Mouse (Mus musculus): ENCODE data around the gene Tmem218. TPM values are rescaled to one million over a fixed set of nuclear protein-coding genes. Genes with fewer than 3 reads are reported as not detected.

Gene Tmem218
- 0.77 and 1.7 TPM in 2 replicates for polyA plus RNA-seq (2011; ENCODE audit: insufficient read depth, insufficient read length, low replicate concordance, missing spikeins)

DNA sequence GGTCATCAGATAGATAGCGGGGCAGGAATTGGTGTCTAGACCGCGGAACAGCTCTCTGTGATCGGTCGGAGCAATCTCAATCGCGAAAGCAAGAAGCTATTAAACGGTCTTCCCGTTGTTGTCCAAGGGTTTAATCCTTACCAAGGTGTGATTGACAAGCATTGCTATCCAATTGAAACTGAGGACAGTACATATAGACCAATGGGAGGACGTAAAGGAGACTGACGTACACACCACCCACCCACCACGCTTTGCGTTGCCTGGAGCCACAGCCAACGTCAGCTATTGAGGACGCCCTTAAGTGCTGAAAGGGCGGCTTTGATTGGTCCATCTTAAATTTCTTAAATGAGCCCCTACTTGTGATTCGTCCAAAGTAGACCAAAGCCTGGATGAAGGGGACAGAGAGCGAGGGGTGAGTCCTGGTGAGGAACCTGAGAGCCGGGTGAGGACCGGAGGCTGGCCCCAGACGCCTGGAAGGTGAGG lies at the start of gene Tmem218:
Gene Tmem218, plus strand, starts transcription at position 295 of the 483 bp plus-strand sequence.
- peak within 1 kb of the TSS; percentile 7; the same call in 1 of the 2 replicates for H3K27ac ChIP-seq (ENCODE audit: control insufficient read depth, insufficient read depth, low read depth, low read length, poor library complexity)
- WGBS, result under 1% methylated on average over 21 of the region's 21 CpGs

DNA sequence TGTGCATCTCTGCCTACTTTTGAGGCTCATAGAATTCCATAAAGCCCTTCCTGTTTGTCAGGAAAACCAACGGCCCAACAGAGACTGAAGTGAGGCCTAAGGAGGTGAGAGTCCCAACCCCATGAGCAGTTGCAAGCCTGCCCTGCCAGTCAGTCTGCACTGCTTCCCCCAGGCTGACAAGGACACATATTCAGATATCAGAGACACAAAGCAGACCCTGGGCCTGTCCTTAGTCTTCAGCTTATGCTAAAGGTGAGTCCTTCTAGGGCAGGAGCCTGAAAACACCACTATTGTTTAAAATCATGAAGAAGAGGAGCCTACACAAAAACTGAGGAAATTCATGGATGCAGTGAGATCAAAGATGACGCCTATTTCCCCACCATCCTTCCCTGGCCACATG lies 47.3 kb upstream of the Tmem218 start:
- no peaks in the 10 kb centered on the region for H3K4me1 ChIP-seq (ENCODE audit: control insufficient read depth, insufficient read depth, low read length)
- no peak overlapping the region for H3K27ac ChIP-seq (ENCODE audit: control insufficient read depth, insufficient read depth, low read depth, low read length, poor library complexity)
- WGBS, result 63% methylated on average over 2 of the region's 2 CpGs
- TF ChIP-seq CTCF (IDR thresholded peaks at IDR 0.05; ENCODE audit: control insufficient read depth, insufficient read depth, low read length) (no peak), POLR2A (IDR thresholded peaks at IDR 0.05; ENCODE audit: borderline replicate concordance, control insufficient read depth, low read depth, low read length) (no peak)
- H3K4me3 ChIP-seq (replicated peaks; ENCODE audit: control insufficient read depth, low read depth, low read length), result no peak overlapping the region

More for the DNA sequence above, at the start of gene Tmem218:
- TF ChIP-seq POLR2A (IDR thresholded peaks at IDR 0.05; ENCODE audit: borderline replicate concordance, control insufficient read depth, low read depth, low read length) (no peak), CTCF (IDR thresholded peaks at IDR 0.05; ENCODE audit: control insufficient read depth, insufficient read depth, low read length) (no peak)
- Histone ChIP-seq H3K4me1 (ENCODE audit: control insufficient read depth, insufficient read depth, low read length) (no peaks in the 10 kb centered on the region; the same call in 1 of the 2 replicates), H3K4me3 (replicated peaks; ENCODE audit: control insufficient read depth, low read depth, low read length) (peak within 1 kb of the TSS; percentile 66)

DNA sequence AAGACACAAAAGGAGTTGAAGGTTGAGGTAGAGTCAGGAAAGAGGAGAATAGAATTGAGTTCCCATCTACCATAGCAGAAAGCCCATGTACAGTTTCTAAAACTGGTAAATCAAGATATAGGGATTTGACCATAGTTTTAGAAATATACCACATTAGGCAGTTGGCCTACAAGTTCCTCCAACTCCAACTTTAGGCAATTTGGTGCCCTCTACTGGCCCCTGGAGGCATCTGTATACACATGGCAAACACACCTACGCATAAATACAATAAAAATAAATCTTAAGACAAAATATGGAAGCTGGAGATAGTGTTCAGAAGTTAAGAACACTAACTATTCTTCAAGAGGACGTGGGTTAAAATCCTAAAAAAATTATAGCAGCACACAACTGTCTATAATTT lies 41.1 kb upstream of the Tmem218 start:
- no peak overlapping the region for H3K4me3 ChIP-seq (replicated peaks; ENCODE audit: control insufficient read depth, low read depth, low read length)
- no peak overlapping the region for H3K27ac ChIP-seq (ENCODE audit: control insufficient read depth, insufficient read depth, low read depth, low read length, poor library complexity)
- 77% methylated on average over 2 of the region's 2 CpGs for WGBS
- no peak for TF ChIP-seq POLR2A (IDR thresholded peaks at IDR 0.05; ENCODE audit: borderline replicate concordance, control insufficient read depth, low read depth, low read length)
- TF ChIP-seq CTCF (IDR thresholded peaks at IDR 0.05; ENCODE audit: control insufficient read depth, insufficient read depth, low read length), result no peak
- no peaks in the 10 kb centered on the region for H3K4me1 ChIP-seq (ENCODE audit: control insufficient read depth, insufficient read depth, low read length)

DNA sequence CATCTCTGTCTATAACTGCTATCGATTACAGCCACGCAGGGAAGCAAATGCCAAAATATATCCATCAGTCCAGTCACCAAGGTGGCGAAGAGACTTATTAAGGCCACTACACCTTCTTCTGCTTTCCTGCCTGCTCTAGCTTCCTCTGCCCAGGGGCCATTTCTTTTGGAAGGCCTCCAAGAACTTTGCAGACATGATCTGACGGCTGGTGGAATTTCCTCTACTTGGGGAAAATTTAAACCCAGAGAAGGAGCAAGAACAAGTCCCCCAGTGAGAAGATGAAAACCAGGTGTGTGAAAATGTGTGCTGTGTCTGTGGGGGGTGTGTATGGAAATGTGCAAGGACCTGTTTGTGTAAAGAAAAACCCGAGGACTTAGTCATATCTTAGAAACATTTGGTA lies 34.6 kb upstream of the Tmem218 start:
- TF ChIP-seq POLR2A (IDR thresholded peaks at IDR 0.05; ENCODE audit: borderline replicate concordance, control insufficient read depth, low read depth, low read length), result no peak
- TF ChIP-seq CTCF (IDR thresholded peaks at IDR 0.05; ENCODE audit: control insufficient read depth, insufficient read depth, low read length), result no peak

DNA sequence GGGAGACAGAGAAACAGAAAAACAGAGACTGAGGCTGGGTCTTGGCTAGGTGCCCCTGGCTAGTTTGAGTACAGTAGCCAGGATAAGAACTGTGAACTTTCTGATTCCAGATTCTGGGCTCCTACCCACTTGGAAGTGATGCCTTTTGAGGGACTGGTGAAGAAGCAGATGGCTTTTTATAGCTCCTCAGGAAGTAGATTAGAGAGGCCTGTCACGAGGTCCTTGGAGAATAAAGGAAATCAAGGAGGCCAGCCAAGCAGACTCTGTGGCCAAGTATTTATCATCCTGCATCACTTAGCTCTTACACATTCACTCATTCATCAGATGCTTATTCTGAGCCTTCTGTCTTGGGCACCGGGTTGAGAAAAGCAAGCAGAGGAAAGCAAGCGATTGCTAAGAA lies 32.0 kb upstream of the Tmem218 start:
- H3K4me1 ChIP-seq (ENCODE audit: control insufficient read depth, insufficient read depth, low read length), result no peaks in the 10 kb centered on the region

More for the DNA sequence above, 34.6 kb upstream of the Tmem218 start:
- no peak overlapping the region for H3K4me3 ChIP-seq (replicated peaks; ENCODE audit: control insufficient read depth, low read depth, low read length)
- no peaks in the 10 kb centered on the region for H3K4me1 ChIP-seq (ENCODE audit: control insufficient read depth, insufficient read depth, low read length)
- no peak overlapping the region for H3K27ac ChIP-seq (ENCODE audit: control insufficient read depth, insufficient read depth, low read depth, low read length, poor library complexity)
- WGBS, result 52% methylated on average over 5 of the region's 5 CpGs

DNA sequence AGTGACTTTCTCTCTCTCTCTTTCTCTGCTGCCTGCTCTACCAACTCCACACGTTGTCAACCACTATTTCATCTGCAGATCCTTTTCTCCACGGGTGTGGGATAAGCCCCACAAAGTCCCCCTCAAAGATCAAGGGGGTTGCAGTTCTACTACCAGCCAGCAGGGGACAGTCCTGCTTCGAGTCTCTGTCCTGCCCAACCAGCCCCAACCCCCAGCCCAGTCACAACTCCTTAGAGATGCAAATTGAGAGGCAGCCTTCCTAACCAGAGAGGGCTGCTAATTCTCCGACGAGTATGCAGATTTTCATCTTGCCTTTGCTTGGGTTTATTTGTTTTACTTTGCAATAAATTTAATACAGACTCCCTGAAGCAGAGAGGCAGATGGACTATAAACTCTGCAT lies 30.9 kb upstream of the Tmem218 start:
- TF ChIP-seq CTCF (IDR thresholded peaks at IDR 0.05; ENCODE audit: control insufficient read depth, insufficient read depth, low read length) (peak; percentile 82), POLR2A (IDR thresholded peaks at IDR 0.05; ENCODE audit: borderline replicate concordance, control insufficient read depth, low read depth, low read length) (no peak)
- no peaks in the 10 kb centered on the region for H3K4me1 ChIP-seq (ENCODE audit: control insufficient read depth, insufficient read depth, low read length)
- 5% methylated on average over 5 of the region's 5 CpGs for WGBS
- H3K27ac ChIP-seq (ENCODE audit: control insufficient read depth, insufficient read depth, low read depth, low read length, poor library complexity), result no peak overlapping the region
- no peak overlapping the region for H3K4me3 ChIP-seq (replicated peaks; ENCODE audit: control insufficient read depth, low read depth, low read length)

More for the DNA sequence above, 32.0 kb upstream of the Tmem218 start:
- Histone ChIP-seq H3K27ac (ENCODE audit: control insufficient read depth, insufficient read depth, low read depth, low read length, poor library complexity) (no peak overlapping the region), H3K4me3 (replicated peaks; ENCODE audit: control insufficient read depth, low read depth, low read length) (no peak overlapping the region)
- TF ChIP-seq CTCF (IDR thresholded peaks at IDR 0.05; ENCODE audit: control insufficient read depth, insufficient read depth, low read length), result no peak
- TF ChIP-seq POLR2A (IDR thresholded peaks at IDR 0.05; ENCODE audit: borderline replicate concordance, control insufficient read depth, low read depth, low read length), result no peak
- WGBS, result 45% methylated on average over 3 of the region's 3 CpGs

DNA sequence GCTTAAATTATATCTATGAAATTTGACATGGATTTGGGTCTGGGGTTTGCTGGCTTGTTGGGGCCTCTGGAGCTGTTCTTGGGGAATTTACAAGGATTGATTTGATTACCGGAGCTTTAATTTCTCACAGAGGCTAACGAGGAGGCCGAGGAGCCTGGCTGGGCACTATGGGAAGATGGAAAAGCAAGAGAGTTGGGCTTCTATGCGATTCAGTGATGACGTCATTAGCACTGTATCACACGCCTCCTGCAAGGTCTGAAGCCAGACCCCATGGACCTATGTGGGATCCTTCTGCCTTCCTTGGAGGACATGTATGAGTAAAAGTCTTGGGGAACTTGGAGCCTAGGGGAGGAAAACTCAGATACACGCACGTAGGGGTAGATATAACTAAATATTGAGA lies 30.5 kb upstream of the Tmem218 start:
- no peak overlapping the region for H3K4me3 ChIP-seq (replicated peaks; ENCODE audit: control insufficient read depth, low read depth, low read length)
- H3K27ac ChIP-seq (ENCODE audit: control insufficient read depth, insufficient read depth, low read depth, low read length, poor library complexity), result no peak overlapping the region
- H3K4me1 ChIP-seq (ENCODE audit: control insufficient read depth, insufficient read depth, low read length), result no peaks in the 10 kb centered on the region
- WGBS, result 74% methylated on average over 8 of the region's 8 CpGs
- TF ChIP-seq CTCF (IDR thresholded peaks at IDR 0.05; ENCODE audit: control insufficient read depth, insufficient read depth, low read length), result no peak
- TF ChIP-seq POLR2A (IDR thresholded peaks at IDR 0.05; ENCODE audit: borderline replicate concordance, control insufficient read depth, low read depth, low read length), result no peak

DNA sequence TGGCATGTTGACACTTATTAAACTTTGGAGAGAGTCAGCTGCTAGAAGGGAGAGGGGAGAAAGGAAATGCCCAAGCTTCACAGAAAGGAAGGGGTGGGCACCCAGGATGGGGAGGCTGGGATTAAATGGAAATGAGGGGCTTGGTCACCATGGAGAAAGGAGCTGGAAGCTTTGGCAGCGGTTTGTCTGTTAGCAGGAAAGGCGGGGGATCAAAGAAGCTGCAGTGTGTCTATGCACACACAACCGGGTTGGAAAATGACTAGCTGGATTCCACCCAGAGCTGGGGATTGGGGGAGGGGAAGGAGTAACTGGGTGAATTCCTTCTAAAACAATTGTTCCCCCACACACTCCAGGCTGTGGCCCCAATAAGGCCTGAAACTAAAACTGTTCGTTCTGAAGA lies 29.1 kb upstream of the Tmem218 start:
- Histone ChIP-seq H3K4me3 (replicated peaks; ENCODE audit: control insufficient read depth, low read depth, low read length) (no peak overlapping the region), H3K27ac (ENCODE audit: control insufficient read depth, insufficient read depth, low read depth, low read length, poor library complexity) (no peak overlapping the region), H3K4me1 (ENCODE audit: control insufficient read depth, insufficient read depth, low read length) (no peaks in the 10 kb centered on the region)
- 56% methylated on average over 4 of the region's 4 CpGs for WGBS
- TF ChIP-seq CTCF (IDR thresholded peaks at IDR 0.05; ENCODE audit: control insufficient read depth, insufficient read depth, low read length) (no peak), POLR2A (IDR thresholded peaks at IDR 0.05; ENCODE audit: borderline replicate concordance, control insufficient read depth, low read depth, low read length) (no peak)

DNA sequence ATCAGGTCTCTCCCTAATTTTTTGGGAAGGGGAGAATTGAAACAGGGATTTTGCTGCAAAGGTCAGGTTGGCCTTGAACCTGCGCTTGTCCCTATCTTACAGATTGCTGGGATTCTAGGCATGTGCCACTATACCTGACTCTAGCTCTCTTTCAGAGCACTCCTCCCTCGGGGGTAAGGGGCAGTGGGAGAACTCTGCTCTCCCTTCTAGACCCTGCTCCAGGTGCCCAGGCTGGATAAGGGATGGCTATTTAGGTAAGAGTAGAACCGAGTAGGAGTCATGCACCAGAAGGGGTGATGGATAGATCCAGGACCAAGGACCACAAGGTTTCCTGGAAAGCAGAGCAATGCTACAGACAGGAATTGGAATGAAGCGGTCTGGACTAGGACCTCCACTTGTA lies 28.4 kb upstream of the Tmem218 start:
- Histone ChIP-seq H3K4me3 (replicated peaks; ENCODE audit: control insufficient read depth, low read depth, low read length) (no peak overlapping the region), H3K4me1 (ENCODE audit: control insufficient read depth, insufficient read depth, low read length) (no peaks in the 10 kb centered on the region), H3K27ac (ENCODE audit: control insufficient read depth, insufficient read depth, low read depth, low read length, poor library complexity) (no peak overlapping the region)
- 76% methylated on average over 4 of the region's 4 CpGs for WGBS
- TF ChIP-seq CTCF (IDR thresholded peaks at IDR 0.05; ENCODE audit: control insufficient read depth, insufficient read depth, low read length), result no peak
- TF ChIP-seq POLR2A (IDR thresholded peaks at IDR 0.05; ENCODE audit: borderline replicate concordance, control insufficient read depth, low read depth, low read length), result no peak

Data from bone marrow, adult 2 months (tissue).